In the genomic region with DNA sequence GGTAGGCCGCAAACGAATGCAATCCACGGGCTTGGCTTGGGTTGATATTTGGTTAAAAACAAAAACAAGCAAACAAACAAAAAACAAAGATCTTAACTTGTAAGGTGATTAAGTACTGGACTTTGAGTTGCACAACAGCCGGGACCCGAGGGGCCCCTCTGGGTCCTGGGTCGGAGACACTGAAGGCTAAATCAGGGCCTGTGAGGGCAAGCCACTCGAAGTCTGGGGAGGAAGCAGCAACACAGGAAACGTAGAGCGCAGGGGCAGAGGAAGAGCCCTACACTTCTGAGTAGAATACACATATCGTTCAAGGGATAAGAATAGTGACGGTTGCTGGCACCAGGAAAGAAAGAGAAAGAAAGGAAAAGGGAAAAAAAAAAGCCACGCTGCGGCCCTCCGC, we compare ENCODE assay signal across 13 mouse cellular contexts. TPM values are rescaled to one million over a fixed set of nuclear protein-coding genes. Genes with fewer than 3 reads are reported as not detected.
DNase-seq lines count a peak whose midpoint lies in the region; ATAC-seq and TF ChIP-seq lines count a peak whose summit lies in the region.
"Had no signal": no experiment of that assay in that cellular context is flagged by ENCODE, and none has a peak within 500 bp of the region (broad histone marks: within the 10 kb centered on the region; RNA-seq: fewer than 3 reads in every experiment).

No protein-coding gene starts in this region.

- H3K79me2 ChIP-seq in heart, adult 2 months (replicated peaks; ENCODE audit: control insufficient read depth, insufficient read depth, low read length) = no peaks in the 10 kb centered on the region

- no peaks in the 10 kb centered on the region for H3K9me3 ChIP-seq in heart, embryonic 15.5 days (replicated peaks)
- H3K9me3 ChIP-seq in embryonic facial prominence, embryonic 10.5 days = no peaks in the 10 kb centered on the region

- 0 out of 2 replicates have a peak overlapping the region, but pooled peaks have one; percentile 12 for H3K4me2 ChIP-seq in heart, embryonic 15.5 days

- H3K4me3 ChIP-seq in heart, embryonic 15.5 days = no peak overlapping the region
- no peak overlapping the region for H3K4me3 ChIP-seq in heart, adult 2 months
- peak overlapping the region; percentile 50 for H3K4me3 ChIP-seq in embryonic facial prominence, embryonic 10.5 days
- H3K4me3 ChIP-seq: erythroblast, embryonic 14.5 days; gastrocnemius, adult 2 months had no signal

- H3K27ac ChIP-seq in heart, embryonic 15.5 days = no peak overlapping the region
- no peak overlapping the region for H3K27ac ChIP-seq in heart, adult 2 months
- H3K27ac ChIP-seq in embryonic facial prominence, embryonic 10.5 days (replicated peaks) = no peak overlapping the region
- H3K27ac ChIP-seq: gastrocnemius, adult 2 months; kidney, postnatal 0 days had no signal

- no peak for DNase-seq in heart, adult 2 months
- DNase-seq in thymus, postnatal 0 days (ENCODE audit: low spot score) = peak; percentile 20
- no peak for DNase-seq in thymus, postnatal 10 days (ENCODE audit: low spot score in 2 of 2)
- peak; percentile 18 for DNase-seq in embryonic facial prominence, embryonic 10.5 days (ENCODE audit: low spot score)
- no peak for DNase-seq in left cerebral cortex, postnatal 10 days (ENCODE audit: extremely low spot score in 1 of 2, low spot score in 2 of 2)
- DNase-seq in cerebellum, adult 11-12 months = no peak
- DNase-seq: gastrocnemius, adult 2 months; lung, postnatal 10 days; right cerebral cortex, postnatal 4 days had no signal

- H3K4me1 ChIP-seq in heart, embryonic 15.5 days (replicated peaks) = peaks cover 15% of the 10 kb centered on the region
- H3K4me1 ChIP-seq in heart, adult 2 months (ENCODE audit: control insufficient read depth, insufficient read depth, low read length) = peaks cover 2% of the 10 kb centered on the region
- peaks cover 33% of the 10 kb centered on the region for H3K4me1 ChIP-seq in embryonic facial prominence, embryonic 10.5 days

- no peak for TF ChIP-seq EP300 in heart, adult 2 months (IDR thresholded peaks at IDR 0.05; ENCODE audit: insufficient read depth, low read depth, low read length)

- intact Hi-C loops in heart, adult 2 months (cut with DNase I) = no loop called here
- intact Hi-C loops in left cerebral cortex, postnatal 10 days (cut with DNase I) = no loop called here

- TF ChIP-seq CTCF in heart, adult 2 months (IDR thresholded peaks at IDR 0.05) = no peak

- 28% methylated on average over 14 of the region's 14 CpGs for WGBS in heart, embryonic 15.5 days
- WGBS in heart, adult 2 months = 32% methylated on average over 14 of the region's 14 CpGs
- 16% methylated on average over 14 of the region's 14 CpGs for WGBS in embryonic facial prominence, embryonic 10.5 days

- TF ChIP-seq POLR2A in heart, adult 2 months (IDR thresholded peaks at IDR 0.05; ENCODE audit: insufficient read depth, low read depth, low read length) = no peak

- H3K36me3 ChIP-seq in heart, embryonic 15.5 days = no peaks in the 10 kb centered on the region
- no peaks in the 10 kb centered on the region for H3K36me3 ChIP-seq in heart, adult 2 months (ENCODE audit: control insufficient read depth, insufficient read depth, low read length)
- H3K36me3 ChIP-seq in embryonic facial prominence, embryonic 10.5 days (replicated peaks) = no peaks in the 10 kb centered on the region

- no peak for ATAC-seq in heart, embryonic 15.5 days (replicated peaks; ENCODE audit: insufficient number of reproducible peaks, insufficient read depth, low FRiP score, low read depth)
- ATAC-seq: midbrain, embryonic 16.5 days had no signal

- no peak overlapping the region for H3K9ac ChIP-seq in heart, embryonic 15.5 days
- no peak overlapping the region for H3K9ac ChIP-seq in heart, adult 2 months (ENCODE audit: low read depth, low read length)

- H3K27me3 ChIP-seq in heart, embryonic 15.5 days = peaks cover 81% of the 10 kb centered on the region
- H3K27me3 ChIP-seq in heart, adult 2 months (ENCODE audit: control insufficient read depth, insufficient read depth, low read length) = peaks cover 33% of the 10 kb centered on the region
- peaks cover 81% of the 10 kb centered on the region for H3K27me3 ChIP-seq in embryonic facial prominence, embryonic 10.5 days (replicated peaks; ENCODE audit: low read depth, poor library complexity, severe bottlenecking)

RNA-seq across cellular contexts. Expression of gene Fcgr1, which starts 38.2 kb away (rescaled TPM):
- 1.1 and 3.2 TPM in 2 replicates for polyA plus RNA-seq in heart, embryonic 15.5 days (2015; fragmentation: Nextera tagmentation; extraction: Ambion mirVana)
- total RNA-seq in heart, adult 2 months (2021) = 1 to 10 TPM; 1.2 to 1.3 TPM
- 1.1 and 2.4 TPM in 2 replicates for polyA plus RNA-seq in heart, adult 2 months (2012; rRNA removed)
- polyA plus RNA-seq in thymus, postnatal 0 days (2015; fragmentation: Nextera tagmentation; extraction: Ambion mirVana) = 3.4 and 5.0 TPM in 2 replicates
- polyA plus RNA-seq in embryonic facial prominence, embryonic 10.5 days (2016; fragmentation: Nextera tagmentation; extraction: Ambion mirVana) = 1.0 and 1.3 TPM in 2 replicates
- total RNA-seq in left cerebral cortex, postnatal 10 days (2021) = 1 to 10 TPM; 1.9 to 3.4 TPM
- polyA plus RNA-seq: erythroblast, embryonic 14.5 days had no signal

Comparison
In these comparisons a context has a peak if more than half of its experiments do, and no peak if none do; other contexts are left out.
1. DNase-seq: peak in thymus, postnatal 0 days (single experiment) and embryonic facial prominence, embryonic 10.5 days (single experiment); none in heart, adult 2 months (0 of 2), thymus, postnatal 10 days (0 of 2), left cerebral cortex, postnatal 10 days (0 of 2) and cerebellum, adult 11-12 months (single experiment).